12 mouse cellular contexts compared by ENCODE assay signal in the genomic region with DNA sequence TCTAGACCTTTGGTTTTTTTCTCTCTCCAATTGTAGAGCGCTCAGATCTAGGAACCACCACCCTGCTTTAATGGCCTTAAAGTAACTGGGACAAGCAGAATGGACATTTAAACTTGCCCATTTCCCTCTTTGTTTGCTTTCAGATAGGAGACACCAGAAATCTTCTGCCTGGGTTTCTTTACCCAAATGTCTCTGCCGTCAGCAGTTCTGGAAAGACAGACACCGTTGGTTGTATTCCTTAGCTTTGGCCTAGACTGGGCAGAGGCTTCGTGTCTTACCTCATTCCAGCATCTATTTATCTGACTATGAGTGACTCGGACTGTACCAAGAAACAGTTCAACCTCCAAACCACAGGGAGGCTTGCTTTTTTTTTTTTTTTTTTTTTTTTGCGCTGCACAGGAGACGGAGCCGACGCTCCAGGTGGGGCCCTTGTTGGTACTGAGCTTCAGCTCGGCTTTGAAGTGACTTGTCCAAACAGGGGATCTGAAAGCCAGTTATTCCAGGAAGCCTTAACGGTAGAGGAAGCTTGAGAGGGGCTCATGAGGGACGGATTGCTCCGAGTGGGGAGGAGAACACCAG. TPM values are rescaled to one million over a fixed set of nuclear protein-coding genes. Genes with fewer than 3 reads are reported as not detected.
DNase-seq lines count a peak whose midpoint lies in the region; ATAC-seq and TF ChIP-seq lines count a peak whose summit lies in the region.
"Had no signal": no experiment of that assay in that cellular context is flagged by ENCODE, and none has a peak within 500 bp of the region (broad histone marks: within the 10 kb centered on the region; RNA-seq: fewer than 3 reads in every experiment).

No protein-coding gene starts in this region.

- no peak for TF ChIP-seq POLR2A in thymus, adult 2 months (IDR thresholded peaks at IDR 0.05; ENCODE audit: control insufficient read depth, extremely low read depth, insufficient read depth, low read length, poor library complexity)

- ATAC-seq in hindbrain, embryonic 13.5 days (ENCODE audit: low FRiP score) = no peak
- no peak for ATAC-seq in hindbrain, embryonic 12.5 days (ENCODE audit: low FRiP score)
- ATAC-seq in liver, embryonic 15.5 days (ENCODE audit: insufficient read depth) = no peak
- ATAC-seq in stomach, embryonic 16.5 days (ENCODE audit: insufficient read depth, low FRiP score) = no peak

- peaks cover 3% of the 10 kb centered on the region; the same call in 1 of the 2 replicates for H3K36me3 ChIP-seq in hindbrain, embryonic 13.5 days
- no peaks in the 10 kb centered on the region for H3K36me3 ChIP-seq in hindbrain, embryonic 12.5 days
- no peaks in the 10 kb centered on the region for H3K36me3 ChIP-seq in thymus, adult 2 months (ENCODE audit: control insufficient read depth, insufficient read depth, low read length)
- H3K36me3 ChIP-seq in liver, embryonic 15.5 days (replicated peaks) = no peaks in the 10 kb centered on the region
- no peaks in the 10 kb centered on the region; the same call in 1 of the 2 replicates for H3K36me3 ChIP-seq in stomach, embryonic 16.5 days (ENCODE audit: control insufficient read depth, insufficient read depth, low read length)

- H3K9ac ChIP-seq in hindbrain, embryonic 13.5 days = peak overlapping the region; percentile 55; the same call in 1 of the 2 replicates
- H3K9ac ChIP-seq in hindbrain, embryonic 12.5 days = no peak overlapping the region
- H3K9ac ChIP-seq in liver, embryonic 15.5 days = no peak overlapping the region
- H3K9ac ChIP-seq in stomach, embryonic 16.5 days (ENCODE audit: low read length) = peak overlapping the region; percentile 62

- peak overlapping the region; percentile 50 for H3K4me2 ChIP-seq in hindbrain, embryonic 13.5 days
- H3K4me2 ChIP-seq in hindbrain, embryonic 12.5 days (replicated peaks) = no peak overlapping the region
- H3K4me2 ChIP-seq in liver, embryonic 15.5 days = peak overlapping the region; percentile 79
- peak overlapping the region; percentile 57; the same call in 1 of the 2 replicates for H3K4me2 ChIP-seq in stomach, embryonic 16.5 days (ENCODE audit: low read depth, low read length)

- H3K9me3 ChIP-seq in hindbrain, embryonic 13.5 days = no peaks in the 10 kb centered on the region
- no peaks in the 10 kb centered on the region for H3K9me3 ChIP-seq in hindbrain, embryonic 12.5 days (replicated peaks)
- H3K9me3 ChIP-seq in liver, embryonic 15.5 days (replicated peaks) = no peaks in the 10 kb centered on the region
- no peaks in the 10 kb centered on the region for H3K9me3 ChIP-seq in stomach, embryonic 16.5 days (replicated peaks; ENCODE audit: control insufficient read depth, low read length)

- H3K27me3 ChIP-seq in hindbrain, embryonic 13.5 days = peaks cover 19% of the 10 kb centered on the region
- H3K27me3 ChIP-seq in hindbrain, embryonic 12.5 days = peaks cover 7% of the 10 kb centered on the region; the same call in 1 of the 2 replicates
- no peaks in the 10 kb centered on the region for H3K27me3 ChIP-seq in thymus, adult 2 months (ENCODE audit: control insufficient read depth, insufficient read depth, low read length)
- H3K27me3 ChIP-seq in liver, embryonic 15.5 days = no peaks in the 10 kb centered on the region
- no peaks in the 10 kb centered on the region for H3K27me3 ChIP-seq in stomach, embryonic 16.5 days (ENCODE audit: control insufficient read depth, insufficient read depth, low read length)

- 48% methylated on average over 13 of the region's 13 CpGs for WGBS in hindbrain, embryonic 13.5 days
- 39% methylated on average over 13 of the region's 13 CpGs for WGBS in hindbrain, embryonic 12.5 days
- WGBS in thymus, adult 2 months = 7% methylated on average over 13 of the region's 13 CpGs
- WGBS in liver, embryonic 15.5 days (ENCODE audit: insufficient replicate concordance) = 14% methylated on average over 13 of the region's 13 CpGs
- WGBS in stomach, embryonic 16.5 days = 52% methylated on average over 13 of the region's 13 CpGs

- peak; percentile 25 for DNase-seq in thymus, postnatal 14 days
- no peak for DNase-seq in thymus, adult 2 months
- no peak for DNase-seq in right cerebral cortex, postnatal 4 days
- DNase-seq in gastrocnemius, postnatal 25 days = no peak
- DNase-seq: kidney, adult 11 months; lung, adult 18-20 months had no signal

- no peak for TF ChIP-seq CTCF in thymus, adult 2 months (IDR thresholded peaks at IDR 0.05; ENCODE audit: borderline replicate concordance, control insufficient read depth, extremely low read depth, insufficient read depth, low read length, poor library complexity)

- H3K27ac ChIP-seq in hindbrain, embryonic 13.5 days = no peak overlapping the region
- H3K27ac ChIP-seq in hindbrain, embryonic 12.5 days = no peak overlapping the region
- no peak overlapping the region for H3K27ac ChIP-seq in thymus, adult 2 months (ENCODE audit: control insufficient read depth, insufficient read depth, low read length)
- peak overlapping the region; percentile 25; the same call in 1 of the 2 replicates for H3K27ac ChIP-seq in liver, embryonic 15.5 days (replicated peaks)
- peak overlapping the region; percentile 65 for H3K27ac ChIP-seq in stomach, embryonic 16.5 days (ENCODE audit: low read length)

- H3K4me3 ChIP-seq in hindbrain, embryonic 13.5 days = no peak overlapping the region
- no peak overlapping the region for H3K4me3 ChIP-seq in hindbrain, embryonic 12.5 days
- H3K4me3 ChIP-seq in thymus, adult 2 months (ENCODE audit: control insufficient read depth, insufficient read depth, low read length) = no peak overlapping the region
- peak overlapping the region; percentile 48; the same call in 1 of the 2 replicates for H3K4me3 ChIP-seq in liver, embryonic 15.5 days (replicated peaks)
- H3K4me3 ChIP-seq in stomach, embryonic 16.5 days (replicated peaks; ENCODE audit: low read length) = no peak overlapping the region

- peaks cover 17% of the 10 kb centered on the region for H3K4me1 ChIP-seq in hindbrain, embryonic 13.5 days (replicated peaks)
- H3K4me1 ChIP-seq in hindbrain, embryonic 12.5 days = peaks cover 8% of the 10 kb centered on the region
- peaks cover 18% of the 10 kb centered on the region for H3K4me1 ChIP-seq in thymus, adult 2 months (replicated peaks; ENCODE audit: control insufficient read depth, insufficient read depth, low read length)
- peaks cover 30% of the 10 kb centered on the region for H3K4me1 ChIP-seq in liver, embryonic 15.5 days (replicated peaks)
- H3K4me1 ChIP-seq in stomach, embryonic 16.5 days (ENCODE audit: control insufficient read depth, insufficient read depth, low read length) = peaks cover 12% of the 10 kb centered on the region

RNA-seq across cellular contexts. Expression of gene 1810049J17Rik, which starts 54.9 kb away (rescaled TPM):
- not detected in 2 replicates for polyA plus RNA-seq in hindbrain, embryonic 13.5 days (2015; fragmentation: Nextera tagmentation; extraction: Ambion mirVana)
- 0.80 and 1.1 TPM in 2 replicates for polyA plus RNA-seq in hindbrain, embryonic 12.5 days (2016; fragmentation: Nextera tagmentation; extraction: Ambion mirVana)
- polyA plus RNA-seq in thymus, adult 2 months (2012; rRNA removed) = not detected in 2 replicates
- polyA plus RNA-seq in liver, embryonic 15.5 days (2015; fragmentation: Nextera tagmentation; extraction: Ambion mirVana) = 0.40 and 0.77 TPM in 2 replicates
- 0.75 TPM in 1 of 2 replicates, not detected in the other for polyA plus RNA-seq in stomach, embryonic 16.5 days (2015; fragmentation: Nextera tagmentation; extraction: Ambion mirVana)
- total RNA-seq in gastrocnemius, postnatal 25 days (2021) = under 1 TPM in 1 of 2 experiments, not detected in 1; 0.91 TPM
- total RNA-seq: neutrophil, adult 5-6 weeks had no signal
- polyA plus RNA-seq: small intestine, adult 2 months had no signal

RNA-seq across cellular contexts. Expression of gene Golph3, which starts 55.3 kb away (rescaled TPM):
- 67.1 and 75.1 TPM in 2 replicates for polyA plus RNA-seq in hindbrain, embryonic 13.5 days (2015; fragmentation: Nextera tagmentation; extraction: Ambion mirVana)
- 97.9 and 107 TPM in 2 replicates for polyA plus RNA-seq in hindbrain, embryonic 12.5 days (2016; fragmentation: Nextera tagmentation; extraction: Ambion mirVana)
- polyA plus RNA-seq in thymus, adult 2 months (2012; rRNA removed) = 91.4 and 95.5 TPM in 2 replicates
- 45.5 and 47.1 TPM in 2 replicates for polyA plus RNA-seq in liver, embryonic 15.5 days (2015; fragmentation: Nextera tagmentation; extraction: Ambion mirVana)
- polyA plus RNA-seq in stomach, embryonic 16.5 days (2015; fragmentation: Nextera tagmentation; extraction: Ambion mirVana) = 70.8 and 73.8 TPM in 2 replicates
- total RNA-seq in gastrocnemius, postnatal 25 days (2021) = 10 to 100 TPM; 65.3 to 70.8 TPM

Comparison
In these comparisons a context has a peak if more than half of its experiments do, and no peak if none do; other contexts are left out.
1. H3K9ac ChIP-seq: peak in hindbrain, embryonic 13.5 days (single experiment) and stomach, embryonic 16.5 days (single experiment); none in hindbrain, embryonic 12.5 days (single experiment) and liver, embryonic 15.5 days (single experiment).
2. H3K27ac ChIP-seq: peak in liver, embryonic 15.5 days (single experiment) and stomach, embryonic 16.5 days (single experiment); none in hindbrain, embryonic 13.5 days (single experiment), hindbrain, embryonic 12.5 days (single experiment) and thymus, adult 2 months (single experiment).